In the genomic region with DNA sequence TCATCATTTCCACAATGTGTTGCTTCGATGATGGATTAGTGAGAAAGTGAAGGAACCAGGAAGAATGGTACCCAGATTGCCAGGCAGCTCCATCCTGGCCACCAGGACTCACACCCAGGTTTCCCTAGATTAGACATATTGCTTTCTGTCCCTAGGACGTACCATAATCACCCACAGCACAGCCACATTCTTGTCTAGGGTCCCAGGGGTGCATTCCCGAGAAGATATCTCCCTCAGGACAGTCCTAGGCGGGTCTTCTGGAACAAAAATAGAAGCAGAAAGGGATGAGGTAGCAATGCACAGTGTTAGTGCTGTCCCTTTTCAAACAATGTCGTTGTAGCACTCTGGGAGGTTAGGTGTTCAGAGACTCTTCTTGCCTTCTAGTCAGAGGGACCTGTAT, we compare ENCODE assay signal across 21 mouse cellular contexts. TPM values are rescaled to one million over a fixed set of nuclear protein-coding genes. Genes with fewer than 3 reads are reported as not detected.
DNase-seq lines count a peak whose midpoint lies in the region; ATAC-seq and TF ChIP-seq lines count a peak whose summit lies in the region.
"Had no signal": no experiment of that assay in that cellular context is flagged by ENCODE, and none has a peak within 500 bp of the region (broad histone marks: within the 10 kb centered on the region; RNA-seq: fewer than 3 reads in every experiment).

No protein-coding gene starts in this region.

- ATAC-seq in CD4-positive, CD25-positive, alpha-beta regulatory T cell, adult 4 months = no peak
- ATAC-seq: activated CD4-positive, CD25-positive, alpha-beta regulatory T cell, adult 4 months; Patski had no signal

- peaks cover 9% of the 10 kb centered on the region for H3K4me1 ChIP-seq in heart, embryonic 10.5 days
- 0 out of 4 replicates have a peak, but pooled peaks cover 0 to 6% of the 10 kb centered on the region in 2 experiments for H3K4me1 ChIP-seq in CH12.LX (ENCODE audit: control insufficient read depth in 1 of 2, insufficient read depth in 2 of 2)

- in situ Hi-C loops in CH12.LX (cut with MboI; ENCODE audit: low pct_ligation_motif_present, low pct_unique_long_range_greater_than_20kb, low sequenced_read_pairs) = no loop called here

- no peaks in the 10 kb centered on the region for H3K36me3 ChIP-seq in heart, embryonic 10.5 days
- H3K36me3 ChIP-seq in CH12.LX (replicated peaks in 1 of 2; ENCODE audit: control insufficient read depth in 1 of 2, insufficient read depth in 1 of 2, low read length in 1 of 2) = no peaks in the 10 kb centered on the region
- H3K36me3 ChIP-seq: G1E had no signal

- H3K27ac ChIP-seq in heart, embryonic 10.5 days = no peak overlapping the region
- no peak overlapping the region for H3K27ac ChIP-seq in CH12.LX (ENCODE audit: insufficient read depth, low read depth)

- no peaks in the 10 kb centered on the region for H3K79me2 ChIP-seq in CH12.LX (replicated peaks; ENCODE audit: control insufficient read depth, extremely low read depth, insufficient read depth, poor library complexity, severe bottlenecking)

- no peak overlapping the region for H3K4me3 ChIP-seq in heart, embryonic 10.5 days
- H3K4me3 ChIP-seq in CH12.LX (replicated peaks in 1 of 3; ENCODE audit: low read depth in 2 of 3, low read length in 2 of 3, poor library complexity in 1 of 3) = no peak overlapping the region

- dilution Hi-C loops in CH12.LX (cut with MboI; ENCODE audit: extremely low pct_ligation_motif_present, extremely low pct_unique_long_range_greater_than_20kb, low sequenced_read_pairs) = no loop called here

- no peak for TF ChIP-seq POLR2A in CH12.LX (IDR thresholded peaks at IDR 0.05; ENCODE audit: low read depth, low read length)

- no peak for TF ChIP-seq RAD21 in CH12.LX (IDR thresholded peaks at IDR 0.05; ENCODE audit: low read depth, low read length)

- H3K4me2 ChIP-seq in CH12.LX (ENCODE audit: insufficient read depth, low read depth, poor library complexity, severe bottlenecking) = peak overlapping the region; percentile 46

- no peak for TF ChIP-seq CTCF in CH12.LX (conservative IDR thresholded peaks at IDR 0.05 in 1 of 2, IDR thresholded peaks at IDR 0.05 in 1 of 2; ENCODE audit: low read depth in 2 of 2, low read length in 2 of 2)

- H3K27me3 ChIP-seq in heart, embryonic 10.5 days (ENCODE audit: insufficient read depth, poor library complexity, severe bottlenecking) = peaks cover 5% of the 10 kb centered on the region
- H3K27me3 ChIP-seq in CH12.LX (replicated peaks) = no peaks in the 10 kb centered on the region
- H3K27me3 ChIP-seq: Patski had no signal

- WGBS in heart, embryonic 10.5 days = 38% methylated on average over 5 of the region's 5 CpGs

- H3K9ac ChIP-seq in CH12.LX (ENCODE audit: insufficient read depth, low read depth) = no peak overlapping the region

- no peaks in the 10 kb centered on the region for H3K9me3 ChIP-seq in heart, embryonic 10.5 days
- H3K9me3 ChIP-seq in CH12.LX (replicated peaks; ENCODE audit: low read length) = no peaks in the 10 kb centered on the region
- H3K9me3 ChIP-seq: G1E had no signal

- peak; percentile 74 for DNase-seq in heart, adult 11 months
- no peak for DNase-seq in heart, adult 8-10 months (ENCODE audit: low spot score)
- DNase-seq in heart, embryonic 10.5 days (ENCODE audit: low spot score) = peak; percentile 73
- DNase-seq in heart, adult 9 months (ENCODE audit: low spot score in 2 of 2) = no peak
- DNase-seq in CH12.LX (ENCODE audit: extremely low read depth) = no peak
- DNase-seq: adrenal gland, adult 2 months; adrenal gland, adult 8-10 months; adrenal gland, postnatal 10 days; adrenal gland, postnatal 14 days; adrenal gland, postnatal 25 days; adrenal gland, postnatal 36 days; B cell, adult 2 months; cerebellum, adult 11 months; cerebellum, adult 11-12 months; cerebellum, adult 18-20 months; cerebellum, adult 2 months; cerebellum, adult 8-10 months had no signal

- TF ChIP-seq EP300 in CH12.LX (IDR thresholded peaks at IDR 0.05; ENCODE audit: low read length) = no peak

TF ChIP-seq in CH12.LX, 34 proteins besides CTCF, POLR2A, EP300 and RAD21:
- TF ChIP-seq PAX5 (IDR thresholded peaks at IDR 0.05; ENCODE audit: low read length) = no peak
- no peak for TF ChIP-seq MEF2A (IDR thresholded peaks at IDR 0.05; ENCODE audit: borderline replicate concordance, low read depth, low read length)
- no peak for TF ChIP-seq CHD2 (IDR thresholded peaks at IDR 0.05; ENCODE audit: low read length)
- no peak for TF ChIP-seq MYC (IDR thresholded peaks at IDR 0.05; ENCODE audit: low read depth, low read length)
- no peak for TF ChIP-seq HCFC1 (IDR thresholded peaks at IDR 0.05; ENCODE audit: low read depth, low read length)
- TF ChIP-seq CHD1 (IDR thresholded peaks at IDR 0.05; ENCODE audit: low read depth, low read length) = no peak
- no peak for TF ChIP-seq MXI1 (IDR thresholded peaks at IDR 0.05; ENCODE audit: low read depth, low read length)
- TF ChIP-seq POLR2AphosphoS2 (IDR thresholded peaks at IDR 0.05; ENCODE audit: low read depth, low read length) = no peak

RNA-seq across cellular contexts. Expression of a gene that starts 57.9 kb away (rescaled TPM):
- total RNA-seq in heart, adult 8-10 months (2022) = 10 to 100 TPM; 27.1 to 53.5 (median 32.2) TPM
- 54.3 and 59.3 TPM in 2 replicates for polyA plus RNA-seq in heart, embryonic 10.5 days (2016; fragmentation: Nextera tagmentation; extraction: Ambion mirVana)
- 12.7 and 15.8 TPM in 2 replicates for total RNA-seq in CH12.LX (2012; rRNA removed)
- total RNA-seq in CH12.LX (2014; rRNA removed) = 10.9 and 12.4 TPM in 2 replicates
- 10.8 and 11.6 TPM in 2 replicates for polyA plus RNA-seq in CH12.LX (2012; ENCODE audit: insufficient read length, low read depth)
- polyA plus RNA-seq in CD4-positive, CD25-positive, alpha-beta regulatory T cell, adult 4 months (2017; shearing (Covaris generic)) = 10 to 100 TPM; 21.5 to 31.7 TPM

Comparison
In these comparisons a context has a peak if more than half of its experiments do, and no peak if none do; other contexts are left out.
1. DNase-seq: peak in heart, adult 11 months (single experiment) and heart, embryonic 10.5 days (single experiment); none in heart, adult 8-10 months (single experiment), heart, adult 9 months (0 of 2) and CH12.LX (single experiment).